Mouse (Mus musculus) liver, embryonic 12.5 days (tissue): ENCODE measurements around the gene Rgl3. TPM values are rescaled to one million over a fixed set of nuclear protein-coding genes. Genes with fewer than 3 reads are reported as not detected.

ENCODE experiments used
- ATAC-seq: fragments of 200-750 bp; cut with Nextera tagmentation; 2 replicates; pipeline ENCODE4 v1.8.0; 2017; ENCODE audit warnings: moderate number of reproducible peaks, mild to moderate bottlenecking, moderate library complexity
- H3K27ac ChIP-seq: fragments of 300-500 bp; sonication (generic); 2 replicates; pipeline ENCODE4 v1.5.1; 2016; ENCODE audit warnings: mild to moderate bottlenecking
- H3K27me3 ChIP-seq: fragments of 300-500 bp; sonication (generic); replicated peaks from 2 replicates; pipeline ENCODE4 v1.6.1; 2016; ENCODE audit warnings: mild to moderate bottlenecking, moderate library complexity
- H3K36me3 ChIP-seq: fragments of 300-500 bp; sonication (generic); 2 replicates; pipeline ENCODE4 v1.6.1; 2016; ENCODE audit warnings: mild to moderate bottlenecking, moderate library complexity
- H3K4me1 ChIP-seq: fragments of 300-500 bp; sonication (generic); 2 replicates; pipeline ENCODE4 v1.6.1; 2016
- H3K4me2 ChIP-seq: fragments of 300-500 bp; sonication (generic); 2 replicates; pipeline ENCODE4 v1.6.1; 2016; ENCODE audit warnings: mild to moderate bottlenecking, moderate library complexity
- H3K4me3 ChIP-seq: fragments of 300-500 bp; sonication (generic); 2 replicates; pipeline ENCODE4 v1.5.1; 2016; ENCODE audit warnings: mild to moderate bottlenecking, moderate library complexity
- H3K9ac ChIP-seq: fragments of 300-500 bp; sonication (generic); 2 replicates; pipeline ENCODE4 v1.6.1; 2016; ENCODE audit warnings: mild to moderate bottlenecking, moderate library complexity
- H3K9me3 ChIP-seq: fragments of 300-500 bp; sonication (generic); replicated peaks from 2 replicates; pipeline ENCODE4 v1.6.1; 2016; ENCODE audit warnings: mild to moderate bottlenecking, moderate library complexity
- WGBS: fragments of 180-500 bp; shearing (Covaris S2); methylation state at CpG from one replicate; pipeline ENCODE4 v1.1.7; 2016; ENCODE audit not compliant: insufficient replicate concordance; 5-methylcytosine and 5-hydroxymethylcytosine counted together
- polyA plus RNA-seq: library from polyadenylated mRNA; unstranded; fragments of >200 nt; fragmentation: Nextera tagmentation; extraction: Ambion mirVana; gene quantifications from 2 replicates; pipeline ENCODE4 v1.2.1, GENCODE M21; 2016

Rgl3 gene
- polyA plus RNA-seq, 1 experiment from 2014 or later: 0.46 TPM

- H3K9ac ChIP-seq: no peak overlapping the region
- WGBS: 13% methylated on average over 2 of the region's 2 CpGs
- no peaks in the 10 kb centered on the region for H3K9me3 ChIP-seq
- H3K4me1 ChIP-seq: no peaks in the 10 kb centered on the region
- no peak overlapping the region for H3K4me2 ChIP-seq
- H3K27me3 ChIP-seq: peaks cover 71% of the 10 kb centered on the region
- no peaks in the 10 kb centered on the region for H3K36me3 ChIP-seq
- no peak overlapping the region for H3K4me3 ChIP-seq
- H3K27ac ChIP-seq: no peak overlapping the region
- ATAC-seq: no peak
Measured at GRCm38 (mm10) chr9:21977972-21978371, 11.3 kb downstream of the Rgl3 start.

- no peak overlapping the region for H3K4me2 ChIP-seq
- peaks cover 64% of the 10 kb centered on the region for H3K27me3 ChIP-seq
- H3K4me1 ChIP-seq: no peaks in the 10 kb centered on the region
- 79% methylated on average over 5 of the region's 5 CpGs for WGBS
- no peak overlapping the region for H3K9ac ChIP-seq
- H3K27ac ChIP-seq: no peak overlapping the region
- no peak overlapping the region for H3K4me3 ChIP-seq
- H3K36me3 ChIP-seq: no peaks in the 10 kb centered on the region
- no peaks in the 10 kb centered on the region for H3K9me3 ChIP-seq
- no peak for ATAC-seq
Measured at GRCm38 (mm10) chr9:21977331-21977730, 11.9 kb downstream of the Rgl3 start.

GRCm38 (mm10) chr9:21976626-21977175 lies 12.5 kb downstream of the Rgl3 start:
- Histone ChIP-seq H3K27me3 (peaks cover 61% of the 10 kb centered on the region), H3K4me1 (no peaks in the 10 kb centered on the region), H3K9me3 (no peaks in the 10 kb centered on the region), H3K4me2 (no peak overlapping the region), H3K4me3 (no peak overlapping the region), H3K27ac (no peak overlapping the region), H3K9ac (no peak overlapping the region), H3K36me3 (no peaks in the 10 kb centered on the region)
- ATAC-seq: no peak
- 81% methylated on average over 10 of the region's 10 CpGs for WGBS

GRCm38 (mm10) chr9:21969304-21969703 lies 19.9 kb downstream of the Rgl3 start:
- Histone ChIP-seq H3K27me3 (peaks cover 24% of the 10 kb centered on the region), H3K4me2 (no peak overlapping the region), H3K27ac (no peak overlapping the region), H3K9me3 (no peaks in the 10 kb centered on the region), H3K4me3 (no peak overlapping the region), H3K9ac (no peak overlapping the region), H3K36me3 (no peaks in the 10 kb centered on the region), H3K4me1 (peaks cover 10% of the 10 kb centered on the region)
- ATAC-seq: no peak
- 74% methylated on average over 4 of the region's 4 CpGs for WGBS

- WGBS: 53% methylated on average over 6 of the region's 6 CpGs
- no peak overlapping the region for H3K4me3 ChIP-seq
- H3K27me3 ChIP-seq: peaks cover 22% of the 10 kb centered on the region
- no peak overlapping the region for H3K9ac ChIP-seq
- no peaks in the 10 kb centered on the region for H3K9me3 ChIP-seq
- H3K27ac ChIP-seq: no peak overlapping the region
- no peaks in the 10 kb centered on the region for H3K36me3 ChIP-seq
- H3K4me1 ChIP-seq: peaks cover 14% of the 10 kb centered on the region
- ATAC-seq: no peak
- no peak overlapping the region for H3K4me2 ChIP-seq
Measured at GRCm38 (mm10) chr9:21968883-21969282, 20.4 kb downstream of the Rgl3 start.

GRCm38 (mm10) chr9:21963417-21963816 lies 25.8 kb downstream of the Rgl3 start, which contains the start of gene Epor:
Gene Epor (minus strand): TSS chr9:21963506.
- peak within 1 kb of the TSS; percentile 97 for H3K27ac ChIP-seq
- peak within 1 kb of the TSS; percentile 93 for H3K9ac ChIP-seq

GRCm38 (mm10) chr9:21962416-21963059 lies 26.7 kb downstream of the Rgl3 start:
- WGBS: 0% methylated on average over 34 of the region's 34 CpGs
- peaks cover 46% of the 10 kb centered on the region for H3K36me3 ChIP-seq
- H3K9ac ChIP-seq: peak overlapping the region; percentile 93
- peaks cover 9% of the 10 kb centered on the region; the same call in 1 of the 2 replicates for H3K27me3 ChIP-seq
- H3K27ac ChIP-seq: peak overlapping the region; percentile 97
- H3K4me1 ChIP-seq: peaks cover 54% of the 10 kb centered on the region
- H3K9me3 ChIP-seq: no peaks in the 10 kb centered on the region
- ATAC-seq: peak; percentile 92
- H3K4me2 ChIP-seq: peak overlapping the region; percentile 79
- H3K4me3 ChIP-seq: peak overlapping the region; percentile 98

More at GRCm38 (mm10) chr9:21963417-21963816, 25.8 kb downstream of the Rgl3 start, which contains the start of gene Epor:
- peak; percentile 75 for ATAC-seq
- H3K36me3 ChIP-seq: peaks cover 37% of the 10 kb centered on the region
- peak within 1 kb of the TSS; percentile 98 for H3K4me3 ChIP-seq
- peaks cover 9% of the 10 kb centered on the region; the same call in 1 of the 2 replicates for H3K27me3 ChIP-seq
- H3K4me1 ChIP-seq: peaks cover 52% of the 10 kb centered on the region
- peak within 1 kb of the TSS; percentile 79 for H3K4me2 ChIP-seq
- H3K9me3 ChIP-seq: no peaks in the 10 kb centered on the region
- WGBS: 3% methylated on average over 8 of the region's 8 CpGs

- peak overlapping the region; percentile 79 for H3K4me2 ChIP-seq
- H3K4me1 ChIP-seq: peaks cover 59% of the 10 kb centered on the region
- H3K9me3 ChIP-seq: no peaks in the 10 kb centered on the region
- peak overlapping the region; percentile 93 for H3K9ac ChIP-seq
- ATAC-seq: peak; percentile 9
- H3K27me3 ChIP-seq: peaks cover 9% of the 10 kb centered on the region; the same call in 1 of the 2 replicates
- peak overlapping the region; percentile 97 for H3K27ac ChIP-seq
- WGBS: under 1% methylated on average over 15 of the region's 15 CpGs
- peaks cover 51% of the 10 kb centered on the region for H3K36me3 ChIP-seq
- H3K4me3 ChIP-seq: peak overlapping the region; percentile 98
Measured at GRCm38 (mm10) chr9:21962010-21962409, 27.2 kb downstream of the Rgl3 start.

GRCm38 (mm10) chr9:21961366-21961980 lies 27.8 kb downstream of the Rgl3 start:
- Histone ChIP-seq H3K36me3 (peaks cover 55% of the 10 kb centered on the region), H3K9me3 (no peaks in the 10 kb centered on the region), H3K9ac (peak overlapping the region; percentile 93), H3K4me2 (peak overlapping the region; percentile 79), H3K27ac (peak overlapping the region; percentile 97), H3K4me3 (peak overlapping the region; percentile 98), H3K4me1 (peaks cover 64% of the 10 kb centered on the region), H3K27me3 (peaks cover 9% of the 10 kb centered on the region; the same call in 1 of the 2 replicates)
- WGBS: 1% methylated on average over 35 of the region's 35 CpGs
- ATAC-seq: no peak

GRCm38 (mm10) chr9:21960558-21961208 lies 28.6 kb downstream of the Rgl3 start:
- peak overlapping the region; percentile 97 for H3K27ac ChIP-seq
- 47% methylated on average over 26 of the region's 26 CpGs for WGBS
- ATAC-seq: no peak
- H3K9ac ChIP-seq: peak overlapping the region; percentile 93
- H3K4me3 ChIP-seq: peak overlapping the region; percentile 98
- H3K36me3 ChIP-seq: peaks cover 55% of the 10 kb centered on the region
- H3K9me3 ChIP-seq: no peaks in the 10 kb centered on the region
- H3K4me1 ChIP-seq: peaks cover 67% of the 10 kb centered on the region
- H3K4me2 ChIP-seq: peak overlapping the region; percentile 79
- peaks cover 9% of the 10 kb centered on the region; the same call in 1 of the 2 replicates for H3K27me3 ChIP-seq

- peaks cover 55% of the 10 kb centered on the region for H3K36me3 ChIP-seq
- peak overlapping the region; percentile 98 for H3K4me3 ChIP-seq
- 73% methylated on average over 9 of the region's 9 CpGs for WGBS
- peak overlapping the region; percentile 79 for H3K4me2 ChIP-seq
- no peaks in the 10 kb centered on the region for H3K9me3 ChIP-seq
- peak overlapping the region; percentile 93 for H3K9ac ChIP-seq
- peak overlapping the region; percentile 97 for H3K27ac ChIP-seq
- peaks cover 67% of the 10 kb centered on the region for H3K4me1 ChIP-seq
- H3K27me3 ChIP-seq: peaks cover 9% of the 10 kb centered on the region; the same call in 1 of the 2 replicates
- no peak for ATAC-seq
Measured at GRCm38 (mm10) chr9:21960135-21960534, 29.1 kb downstream of the Rgl3 start.
